Mouse (Mus musculus) skeletal muscle tissue, postnatal 0 days (tissue): ENCODE results near the gene Ppard. TPM values are rescaled to one million over a fixed set of nuclear protein-coding genes. Genes with fewer than 3 reads are reported as not detected.

ENCODE experiments used
- polyA plus RNA-seq: library from polyadenylated mRNA; unstranded; fragments of >200 nt; fragmentation: Nextera tagmentation; extraction: Ambion mirVana; gene quantifications from 2 replicates; pipeline ENCODE4 v1.2.1, GENCODE M21; 2015

Gene Ppard
- polyA plus RNA-seq, result 1.9 TPM in 2 replicates

DNA sequence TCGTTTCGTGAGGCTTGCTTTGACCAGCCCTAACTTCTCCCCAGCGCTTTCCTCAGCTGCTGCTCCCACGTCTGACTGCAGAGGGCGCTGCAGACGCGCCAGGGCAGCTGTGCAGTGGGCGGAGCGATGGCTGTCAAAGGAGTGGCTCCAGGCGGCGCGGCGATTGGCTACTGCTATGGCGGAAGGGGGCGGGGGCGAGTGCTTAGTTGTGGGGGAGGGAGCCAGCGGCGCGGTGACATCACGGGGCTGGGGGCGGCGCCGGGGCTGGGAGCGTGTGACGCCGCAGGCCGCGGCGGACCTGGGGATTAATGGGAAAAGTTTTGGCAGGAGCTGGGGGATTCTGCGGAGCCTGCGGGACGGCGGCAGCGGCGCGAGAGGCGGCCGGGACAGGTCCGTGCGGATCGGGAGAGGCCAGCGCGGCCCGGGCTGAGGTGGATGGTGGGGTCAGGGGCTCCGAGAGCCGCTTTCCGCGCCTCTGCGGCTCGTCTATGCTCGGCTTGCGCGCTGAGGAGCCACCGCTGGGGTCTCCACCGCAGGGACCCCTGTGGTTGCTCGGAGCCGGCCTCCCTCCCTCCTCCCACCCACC, at the start of gene Ppard:
Ppard (plus strand) TSS at position 226 of the 586 bp plus-strand sequence.

DNA sequence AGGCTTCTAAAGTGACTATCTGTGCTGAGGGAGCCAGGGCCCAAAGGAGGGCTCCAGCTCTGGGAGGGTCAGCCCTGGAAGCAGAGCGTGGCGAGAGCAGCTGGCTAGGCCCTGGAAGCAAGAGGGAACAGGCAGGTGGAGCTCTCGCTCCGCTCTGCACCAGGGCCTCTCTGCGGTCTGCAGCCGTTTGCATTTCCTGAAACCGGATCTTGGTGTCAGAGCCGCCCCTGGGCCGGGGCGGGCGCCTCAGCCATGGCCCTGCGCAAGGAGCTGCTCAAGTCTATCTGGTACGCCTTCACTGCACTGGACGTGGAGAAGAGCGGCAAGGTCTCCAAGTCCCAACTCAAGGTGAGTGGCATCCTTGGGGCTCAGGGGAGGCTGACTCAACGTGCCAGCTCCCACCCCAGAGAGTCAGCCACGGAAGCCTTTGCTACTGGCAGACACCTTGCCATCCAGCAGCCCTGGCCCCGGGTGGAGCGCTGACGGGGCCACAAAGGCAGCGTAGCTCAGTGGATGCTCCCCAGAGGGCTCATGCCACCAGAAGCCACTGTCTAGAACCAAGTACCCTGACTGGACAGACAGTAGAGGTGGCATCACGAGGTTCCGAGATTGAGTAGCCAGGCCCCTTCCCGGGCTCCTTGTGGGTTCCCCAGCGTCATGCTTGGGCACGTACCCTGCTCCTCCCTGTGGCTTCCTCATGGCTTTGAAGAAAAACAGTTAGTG, 24.7 kb upstream of the Ppard start, which contains the start of gene Def6:
Def6 (plus strand) TSS at position 188 of the 723 bp plus-strand sequence.

DNA sequence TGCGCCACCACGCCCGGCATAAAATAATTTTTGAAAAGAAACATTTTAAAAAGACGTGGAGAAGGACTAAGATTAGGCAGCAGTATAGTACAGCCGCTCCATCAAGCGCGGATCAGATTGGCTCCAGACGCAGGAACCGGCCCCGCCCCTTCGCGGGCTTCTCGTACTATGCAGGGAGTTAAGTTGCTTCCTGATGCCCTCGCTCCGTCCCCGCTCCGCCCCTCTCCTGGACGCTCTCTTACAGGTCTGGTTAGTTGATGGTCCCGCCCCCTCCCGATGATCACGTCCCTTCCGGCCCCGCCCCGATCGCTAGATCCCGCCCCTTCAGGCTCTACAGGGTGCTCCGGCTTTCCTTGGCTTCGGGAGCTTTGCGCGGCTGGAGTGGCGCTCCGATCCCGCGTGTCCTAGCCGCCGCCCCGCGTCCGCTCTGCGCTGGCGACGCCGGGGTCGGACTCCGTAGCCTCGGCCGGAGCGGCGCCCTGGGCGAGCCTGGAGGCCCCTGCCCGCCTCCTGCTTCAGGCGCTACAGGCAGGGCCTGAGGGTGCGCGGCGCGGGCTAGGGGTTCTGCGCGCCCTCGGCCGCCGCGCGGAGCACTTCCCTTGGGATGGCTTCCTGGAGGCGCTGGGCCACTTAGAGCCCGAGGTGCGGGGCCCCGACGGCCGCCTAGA, 80.8 kb downstream of the Ppard start, which contains the start of gene Fance:
Fance (plus strand) TSS at position 308 of the 668 bp plus-strand sequence.

DNA sequence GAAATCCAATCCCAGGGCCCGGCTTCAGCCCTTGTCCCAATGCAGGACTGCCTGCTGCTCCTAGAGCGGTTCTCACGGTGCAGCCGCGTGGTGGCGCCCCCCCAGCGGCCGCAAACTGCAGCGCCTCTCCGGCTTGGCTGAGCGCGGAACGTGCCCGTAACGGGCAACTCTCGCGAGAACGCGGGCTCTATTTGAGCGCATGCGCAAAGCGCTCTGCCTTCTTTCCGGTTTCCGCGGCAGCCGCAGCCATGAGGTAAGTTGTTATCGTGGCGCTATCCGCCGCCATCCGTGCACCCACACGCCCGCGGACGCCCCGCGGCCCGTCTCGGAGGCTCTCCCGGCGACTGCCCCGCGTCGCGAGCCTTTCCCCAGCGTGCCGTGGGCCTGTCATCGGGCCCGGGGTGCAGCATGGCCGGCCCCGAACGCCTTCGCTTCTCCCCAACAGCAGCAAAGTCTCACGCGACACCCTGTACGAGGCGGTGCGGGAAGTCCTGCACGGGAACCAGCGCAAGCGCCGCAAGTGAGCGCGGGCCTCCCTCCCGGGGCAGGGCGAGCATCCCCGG, 95.9 kb downstream of the Ppard start, which contains the start of gene Rpl10a:
Rpl10a (plus strand) TSS at position 106 of the 563 bp plus-strand sequence.

DNA sequence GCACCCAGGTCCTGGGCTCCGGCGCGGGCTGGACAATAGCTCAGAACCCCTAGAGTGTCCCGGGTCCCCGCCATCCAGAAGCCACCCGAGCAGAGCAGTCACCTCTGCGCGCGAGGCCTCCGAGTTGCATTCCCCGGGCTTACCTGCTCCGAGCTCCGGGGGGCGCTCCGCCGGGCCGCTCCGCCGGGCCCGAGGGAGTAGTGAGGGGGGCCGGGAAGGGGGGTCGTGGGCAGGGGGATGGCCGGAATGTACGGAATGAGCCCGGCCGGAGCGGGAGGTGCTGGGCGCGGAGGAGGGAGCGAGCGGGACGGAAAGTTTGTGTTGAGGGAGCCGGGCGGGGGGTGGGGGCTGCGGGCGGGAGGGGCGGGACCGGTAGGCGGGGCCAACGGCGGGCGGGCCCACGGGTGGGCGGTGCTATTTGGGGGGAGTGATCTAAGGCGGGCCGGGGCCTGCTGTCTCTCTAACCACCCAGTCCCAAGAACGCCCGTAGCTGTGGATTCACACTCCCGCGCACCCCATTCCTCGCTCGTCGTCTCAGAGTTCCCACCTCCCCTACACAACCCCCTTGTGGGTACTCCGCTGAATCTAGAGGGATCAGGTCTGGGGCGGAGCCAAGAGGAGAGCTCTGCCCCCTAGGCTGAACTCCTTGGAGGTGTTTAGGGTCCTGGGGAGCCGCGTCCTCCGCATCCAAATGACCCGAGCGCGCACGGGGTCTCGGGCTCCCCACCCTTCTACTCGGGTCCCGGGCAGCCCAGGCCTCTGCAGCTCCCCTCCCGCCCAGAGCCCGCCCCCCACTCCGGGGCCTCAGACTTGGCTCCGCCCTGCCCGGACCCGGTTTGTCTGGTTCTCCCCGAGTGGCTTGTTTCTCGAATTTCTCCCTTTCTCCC, 118.2 kb downstream of the Ppard start, which contains the start of gene Tead3:
Tead3 (minus strand) TSS at position 352 of the 887 bp plus-strand sequence.

Other genes starting within 250 kb of the Ppard start
- 0.46 and 0.73 TPM in 2 replicates for gene Tcp11, start 152.1 kb upstream of the Ppard start, polyA plus RNA-seq
- 0.65 and 0.74 TPM in 2 replicates for gene Scube3, start 90.6 kb upstream of the Ppard start, polyA plus RNA-seq
- 16.8 and 19.2 TPM in 2 replicates for gene Zfp523, start 55.6 kb upstream of the Ppard start, polyA plus RNA-seq
- gene Def6, start 24.9 kb upstream of the Ppard start, polyA plus RNA-seq, result 2.8 and 4.4 TPM in 2 replicates
- 18.4 and 18.5 TPM in 2 replicates for gene Fance, start 80.8 kb downstream of the Ppard start, polyA plus RNA-seq
- gene Rpl10a, start 95.8 kb downstream of the Ppard start, polyA plus RNA-seq, result 337 and 400 TPM in 2 replicates
- 3.5 and 3.6 TPM in 2 replicates for gene Tead3, start 118.1 kb downstream of the Ppard start, polyA plus RNA-seq
- 0.56 and 0.71 TPM in 2 replicates for gene Tulp1, start 132.5 kb downstream of the Ppard start, polyA plus RNA-seq